Mouse (Mus musculus): Measurements from ENCODE around the gene Map4k3. TPM values are rescaled to one million over a fixed set of nuclear protein-coding genes. Genes with fewer than 3 reads are reported as not detected.
"Not testable (repeated sequence)": the region's sequence is repeated elsewhere in the genome, so short reads cannot be mapped to it uniquely, and the experiment has no call there.

Gene Map4k3
- polyA plus RNA-seq, 1 experiment from 2014 or later = 13.9 TPM

- Histone ChIP-seq H3K9me3 (peaks cover 15% of the 10 kb centered on the region; the same call in 1 of the 2 replicates), H3K36me3 (replicated peaks) (peaks cover 14% of the 10 kb centered on the region), H3K4me3 (no peak overlapping the region), H3K27ac (no peak overlapping the region), H3K4me1 (peaks cover 4% of the 10 kb centered on the region; the same call in 1 of the 2 replicates), H3K27me3 (ENCODE audit: poor library complexity, severe bottlenecking) (no peaks in the 10 kb centered on the region)
- WGBS = 81% methylated on average over 3 of the region's 3 CpGs
- no peak for DNase-seq (ENCODE audit: extremely low spot score, low spot score)
Measured at GRCm38 (mm10) chr17:80564611-80564924, 163.7 kb downstream of the Map4k3 start.

GRCm38 (mm10) chr17:80563762-80564610 is 164.3 kb downstream of the Map4k3 start:
- H3K4me1 ChIP-seq; H3K27ac ChIP-seq; H3K4me3 ChIP-seq; DNase-seq (ENCODE audit: extremely low spot score, low spot score); H3K27me3 ChIP-seq (ENCODE audit: poor library complexity, severe bottlenecking): not testable (repeated sequence)
- peaks cover 14% of the 10 kb centered on the region for H3K36me3 ChIP-seq (replicated peaks)
- WGBS = 95% methylated on average over 27 of the region's 27 CpGs
- H3K9me3 ChIP-seq = peaks cover 15% of the 10 kb centered on the region; the same call in 1 of the 2 replicates

- DNase-seq (ENCODE audit: extremely low spot score, low spot score) = no peak
- no peaks in the 10 kb centered on the region for H3K27me3 ChIP-seq (ENCODE audit: poor library complexity, severe bottlenecking)
- 88% methylated on average over 5 of the region's 5 CpGs for WGBS
- peaks cover 9% of the 10 kb centered on the region for H3K4me1 ChIP-seq
- peaks cover 15% of the 10 kb centered on the region; the same call in 1 of the 2 replicates for H3K9me3 ChIP-seq
- H3K36me3 ChIP-seq (replicated peaks) = peaks cover 14% of the 10 kb centered on the region
- no peak overlapping the region for H3K4me3 ChIP-seq
- H3K27ac ChIP-seq = no peak overlapping the region
Measured at GRCm38 (mm10) chr17:80562792-80563191, 165.5 kb downstream of the Map4k3 start.

GRCm38 (mm10) chr17:80560669-80561401 is 167.4 kb downstream of the Map4k3 start:
- Histone ChIP-seq H3K4me1 (peaks cover 9% of the 10 kb centered on the region), H3K9me3 (peaks cover 12% of the 10 kb centered on the region; the same call in 1 of the 2 replicates), H3K27me3 (ENCODE audit: poor library complexity, severe bottlenecking) (no peaks in the 10 kb centered on the region), H3K4me3 (no peak overlapping the region), H3K36me3 (replicated peaks) (peaks cover 20% of the 10 kb centered on the region), H3K27ac (no peak overlapping the region)
- 19% methylated on average over 12 of the region's 12 CpGs for WGBS
- DNase-seq (ENCODE audit: extremely low spot score, low spot score) = peak; percentile 73

- Histone ChIP-seq H3K4me1 (peaks cover 9% of the 10 kb centered on the region), H3K27me3 (ENCODE audit: poor library complexity, severe bottlenecking) (no peaks in the 10 kb centered on the region), H3K36me3 (replicated peaks) (peaks cover 15% of the 10 kb centered on the region), H3K4me3 (no peak overlapping the region), H3K9me3 (0 out of 2 replicates have a peak, but pooled peaks cover 3% of the 10 kb centered on the region), H3K27ac (no peak overlapping the region)
- no peak for DNase-seq (ENCODE audit: extremely low spot score, low spot score)
- 87% methylated on average over 4 of the region's 4 CpGs for WGBS
Measured at GRCm38 (mm10) chr17:80559745-80560144, 168.5 kb downstream of the Map4k3 start.

GRCm38 (mm10) chr17:80559050-80559449 is 169.2 kb downstream of the Map4k3 start:
- peaks cover 10% of the 10 kb centered on the region for H3K36me3 ChIP-seq (replicated peaks)
- H3K27me3 ChIP-seq (ENCODE audit: poor library complexity, severe bottlenecking) = no peaks in the 10 kb centered on the region
- H3K9me3 ChIP-seq = 0 out of 2 replicates have a peak, but pooled peaks cover 3% of the 10 kb centered on the region
- H3K4me1 ChIP-seq = peaks cover 13% of the 10 kb centered on the region
- WGBS = 32% methylated on average over 11 of the region's 11 CpGs
- H3K4me3 ChIP-seq = no peak overlapping the region
- no peak overlapping the region for H3K27ac ChIP-seq
- peak; percentile 37 for DNase-seq (ENCODE audit: extremely low spot score, low spot score)

GRCm38 (mm10) chr17:80558583-80558982 is 169.7 kb downstream of the Map4k3 start:
- Histone ChIP-seq H3K9me3 (0 out of 2 replicates have a peak, but pooled peaks cover 3% of the 10 kb centered on the region), H3K36me3 (replicated peaks) (peaks cover 8% of the 10 kb centered on the region), H3K4me1 (peaks cover 15% of the 10 kb centered on the region), H3K4me3 (no peak overlapping the region), H3K27me3 (ENCODE audit: poor library complexity, severe bottlenecking) (no peaks in the 10 kb centered on the region), H3K27ac (no peak overlapping the region)
- DNase-seq (ENCODE audit: extremely low spot score, low spot score) = no peak
- 81% methylated on average over 14 of the region's 14 CpGs for whole genome bisulfite sequencing

GRCm38 (mm10) chr17:80557461-80557860 is 170.8 kb downstream of the Map4k3 start:
- 96% methylated on average over 5 of the region's 5 CpGs for WGBS
- peaks cover 7% of the 10 kb centered on the region for H3K36me3 ChIP-seq (replicated peaks)
- DNase-seq (ENCODE audit: extremely low spot score, low spot score) = no peak
- H3K27me3 ChIP-seq (ENCODE audit: poor library complexity, severe bottlenecking) = no peaks in the 10 kb centered on the region
- peaks cover 20% of the 10 kb centered on the region for H3K4me1 ChIP-seq
- no peak overlapping the region for H3K4me3 ChIP-seq
- no peak overlapping the region for H3K27ac ChIP-seq
- 0 out of 2 replicates have a peak, but pooled peaks cover 3% of the 10 kb centered on the region for H3K9me3 ChIP-seq

GRCm38 (mm10) chr17:80553318-80554270 is 174.7 kb downstream of the Map4k3 start:
- WGBS = 4% methylated on average over 35 of the region's 35 CpGs
- peak overlapping the region; percentile 91 for H3K27ac ChIP-seq
- H3K36me3 ChIP-seq (replicated peaks) = peaks cover 7% of the 10 kb centered on the region

GRCm38 (mm10) chr17:80552653-80553052 is 175.6 kb downstream of the Map4k3 start:
- Histone ChIP-seq H3K4me1 (peaks cover 11% of the 10 kb centered on the region), H3K9me3 (0 out of 2 replicates have a peak, but pooled peaks cover 3% of the 10 kb centered on the region), H3K36me3 (replicated peaks) (peaks cover 7% of the 10 kb centered on the region), H3K27me3 (ENCODE audit: poor library complexity, severe bottlenecking) (no peaks in the 10 kb centered on the region), H3K4me3 (peak overlapping the region; percentile 82), H3K27ac (peak overlapping the region; percentile 91)
- DNase-seq (ENCODE audit: extremely low spot score, low spot score) = no peak
- 88% methylated on average over 4 of the region's 4 CpGs for WGBS

More at GRCm38 (mm10) chr17:80553318-80554270, 174.7 kb downstream of the Map4k3 start:
- peak overlapping the region; percentile 82 for H3K4me3 ChIP-seq
- peak; percentile 75 for DNase-seq (ENCODE audit: extremely low spot score, low spot score)
- no peaks in the 10 kb centered on the region for H3K27me3 ChIP-seq (ENCODE audit: poor library complexity, severe bottlenecking)
- peaks cover 13% of the 10 kb centered on the region for H3K4me1 ChIP-seq
- H3K9me3 ChIP-seq = 0 out of 2 replicates have a peak, but pooled peaks cover 3% of the 10 kb centered on the region

- no peaks in the 10 kb centered on the region for H3K27me3 ChIP-seq (ENCODE audit: poor library complexity, severe bottlenecking)
- H3K36me3 ChIP-seq (replicated peaks) = peaks cover 2% of the 10 kb centered on the region; the same call in 1 of the 2 replicates
- H3K4me1 ChIP-seq = peaks cover 11% of the 10 kb centered on the region
- H3K9me3 ChIP-seq = no peaks in the 10 kb centered on the region
- DNase-seq (ENCODE audit: extremely low spot score, low spot score) = no peak
- WGBS = 82% methylated on average over 15 of the region's 15 CpGs
- H3K4me3 ChIP-seq = no peak overlapping the region
- H3K27ac ChIP-seq = no peak overlapping the region
Measured at GRCm38 (mm10) chr17:80550981-80551380, 177.3 kb downstream of the Map4k3 start.

GRCm38 (mm10) chr17:80546846-80547245 is 181.4 kb downstream of the Map4k3 start:
- Histone ChIP-seq H3K27me3 (ENCODE audit: poor library complexity, severe bottlenecking) (no peaks in the 10 kb centered on the region), H3K27ac (no peak overlapping the region), H3K4me1 (peaks cover 4% of the 10 kb centered on the region; the same call in 1 of the 2 replicates), H3K9me3 (no peaks in the 10 kb centered on the region), H3K36me3 (replicated peaks) (no peaks in the 10 kb centered on the region), H3K4me3 (no peak overlapping the region)
- DNase-seq (ENCODE audit: extremely low spot score, low spot score) = no peak
- 85% methylated on average over 2 of the region's 2 CpGs for WGBS

Measured in forebrain, embryonic 10.5 days (tissue).